Mouse (Mus musculus): ENCODE data around the gene Olfr437. TPM values are rescaled to one million over a fixed set of nuclear protein-coding genes. Genes with fewer than 3 reads are reported as not detected.
"Not testable (repeated sequence)": the region's sequence is repeated elsewhere in the genome, so short reads cannot be mapped to it uniquely, and the experiment has no call there.

The Olfr437 gene
- not detected for total RNA-seq (2021)

GRCm38 (mm10) chr6:43162982-43163381 lies at the start of gene Olfr437:
Olfr437 (plus strand) TSS chr6:43163282.
- DNase-seq: no peak
- intact Hi-C loops (cut with DNase I): no loop called here

DNA sequence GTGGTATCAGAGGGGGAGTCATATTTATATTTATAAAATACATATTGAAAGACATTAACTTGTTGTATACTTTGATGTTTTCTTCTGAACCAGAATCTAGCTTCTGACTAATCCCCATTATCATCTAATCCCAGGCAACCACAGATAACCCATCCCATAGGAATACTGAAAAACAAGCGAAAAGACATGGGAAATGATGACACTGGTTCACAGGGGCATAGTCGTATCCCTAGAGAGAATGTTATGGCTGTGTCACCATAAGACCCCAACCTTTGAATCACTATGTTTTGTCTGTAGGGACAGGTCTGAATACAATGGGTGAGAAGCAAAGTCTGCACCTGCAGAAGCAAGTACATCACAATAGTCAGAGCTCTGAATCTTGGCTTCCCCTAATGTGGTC lies 16.8 kb upstream of the Olfr437 start, which contains the start of gene Olfr237-ps1:
Olfr237-ps1 (plus strand) TSS at position 301 of the 400 bp plus-strand sequence.
- DNase-seq; intact Hi-C loops (cut with DNase I): not testable (repeated sequence)

DNA sequence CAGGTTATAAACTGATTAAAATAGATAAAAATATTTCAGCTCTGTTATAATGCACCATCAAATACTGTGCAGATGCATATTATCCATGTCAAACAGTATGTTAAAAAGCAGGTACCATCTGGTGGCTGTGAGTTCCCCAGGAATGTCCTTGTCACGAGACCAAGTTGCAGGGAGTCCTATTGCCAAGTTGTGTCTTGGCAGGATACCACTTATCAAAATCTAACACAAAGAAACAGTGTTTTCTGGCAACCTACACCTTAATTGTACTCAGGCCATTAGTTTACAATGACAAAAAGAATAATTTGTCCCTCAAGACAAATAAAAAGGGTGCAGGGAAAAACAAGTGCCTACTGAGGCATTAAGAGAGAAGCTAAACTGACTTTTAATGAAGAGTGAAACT lies 3.6 kb upstream of the Olfr437 start:
- intact Hi-C loops (cut with DNase I): no loop called here
- DNase-seq: no peak

DNA sequence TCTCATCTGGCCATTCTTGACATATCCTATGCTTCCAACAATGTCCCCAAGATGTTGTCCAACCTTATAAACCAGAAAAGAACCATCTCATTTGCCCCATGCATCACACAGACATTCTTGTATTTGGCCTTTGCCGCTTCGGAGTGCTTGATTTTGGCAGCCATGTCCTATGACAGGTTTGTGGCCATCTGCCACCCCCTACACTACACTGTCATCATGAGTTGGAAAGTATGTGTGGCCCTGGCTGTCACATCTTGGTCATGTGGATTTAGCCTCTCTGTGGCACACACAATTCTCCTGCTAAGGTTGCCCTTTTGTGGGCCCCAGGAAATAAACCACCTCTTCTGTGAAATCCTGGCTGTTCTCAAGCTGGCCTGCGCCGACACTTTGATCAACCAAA lies 4.2 kb downstream of the Olfr437 start:
- intact Hi-C loops (cut with DNase I): no loop called here
- DNase-seq: no peak

DNA sequence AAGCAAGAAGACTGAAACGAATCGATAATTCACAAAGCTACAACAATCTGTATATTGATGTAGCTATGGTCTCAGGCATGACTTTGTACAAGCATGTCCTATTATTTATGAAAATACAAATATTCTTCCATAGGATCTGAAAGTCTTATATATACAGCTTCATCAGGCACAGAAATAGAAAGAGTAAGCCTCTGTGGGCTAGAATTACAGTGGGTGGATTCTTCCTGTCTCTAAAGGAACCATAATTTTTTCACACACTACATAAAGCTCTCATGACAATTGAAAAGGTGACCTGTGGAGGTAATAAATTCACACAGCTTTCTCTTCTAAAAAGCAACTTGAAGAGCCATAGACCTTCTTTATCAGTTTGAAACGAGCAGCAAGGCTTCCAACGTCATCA lies 8.8 kb downstream of the Olfr437 start, which contains the start of gene Olfr13:
Olfr13 (plus strand) TSS at position 301 of the 400 bp plus-strand sequence.
- no peak for DNase-seq
- intact Hi-C loops (cut with DNase I): no loop called here

GRCm38 (mm10) chr6:43178129-43178528 lies 15.0 kb downstream of the Olfr437 start:
- DNase-seq: no peak
- intact Hi-C loops (cut with DNase I): no loop called here

GRCm38 (mm10) chr6:43178584-43179501 lies 15.8 kb downstream of the Olfr437 start:
- no peak for DNase-seq
- intact Hi-C loops (cut with DNase I): no loop called here

DNA sequence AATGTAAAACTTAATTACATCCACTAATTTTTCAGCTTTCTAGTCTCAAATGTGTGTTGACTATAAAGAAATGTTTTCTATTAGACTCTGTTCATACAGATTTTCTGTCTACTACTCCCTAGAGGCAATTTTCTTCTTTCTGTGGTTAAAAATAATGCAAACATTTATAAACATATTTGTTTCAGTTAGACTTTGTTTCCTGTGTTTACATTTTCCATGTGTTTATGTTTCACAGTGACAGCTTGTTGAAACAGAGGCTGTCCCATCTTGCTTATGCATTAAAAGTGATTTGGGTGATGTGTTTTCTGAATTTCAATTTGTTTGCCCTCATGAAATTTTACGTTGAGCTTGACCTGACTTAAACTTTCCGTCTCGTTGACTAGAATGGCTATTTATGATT lies 27.9 kb downstream of the Olfr437 start:
- intact Hi-C loops (cut with DNase I): no loop called here
- no peak for DNase-seq

GRCm38 (mm10) chr6:43196781-43197180 lies 33.7 kb downstream of the Olfr437 start, which contains the start of gene Olfr435:
Olfr435 (plus strand) TSS chr6:43197146.
- intact Hi-C loops (cut with DNase I): no loop called here
- peak in 1 of 2 experiments; percentile 11 for DNase-seq

GRCm38 (mm10) chr6:43198094-43198493 lies 35.0 kb downstream of the Olfr437 start:
- DNase-seq: no peak
- intact Hi-C loops (cut with DNase I): no loop called here

GRCm38 (mm10) chr6:43202786-43203185 lies 39.7 kb downstream of the Olfr437 start:
- intact Hi-C loops (cut with DNase I): no loop called here
- DNase-seq: no peak

GRCm38 (mm10) chr6:43205355-43205754 lies 42.3 kb downstream of the Olfr437 start:
- DNase-seq: no peak

DNA sequence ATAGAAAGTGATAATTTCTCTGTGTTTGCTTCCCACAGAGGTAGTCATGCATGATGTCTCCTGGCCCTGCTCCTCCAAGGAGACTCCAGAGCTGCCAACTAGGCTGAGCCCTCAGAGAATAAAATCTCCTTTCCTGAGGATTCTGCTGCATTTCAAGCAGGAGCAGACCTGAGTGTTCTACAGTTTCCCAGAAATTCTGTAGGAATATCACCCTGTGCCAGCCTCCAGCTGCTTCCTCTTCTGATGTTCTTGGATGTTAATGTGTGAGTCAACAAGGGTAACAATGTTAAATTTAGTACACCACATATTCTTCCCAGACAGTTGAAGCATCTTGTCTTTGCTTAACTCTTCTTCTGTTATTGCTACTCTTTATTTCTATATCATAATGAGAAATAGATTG lies 49.8 kb downstream of the Olfr437 start, which contains the start of gene Olfr434:
Olfr434 (plus strand) TSS at position 149 of the 400 bp plus-strand sequence.
- intact Hi-C loops (cut with DNase I); DNase-seq: not testable (repeated sequence)

More at GRCm38 (mm10) chr6:43205355-43205754, 42.3 kb downstream of the Olfr437 start:
- intact Hi-C loops (cut with DNase I): no loop called here

Other genes starting within 250 kb of the Olfr437 start
- not detected for gene Olfr446, start 241.9 kb upstream of the Olfr437 start, total RNA-seq (2021)
- gene Olfr444, start 214.2 kb upstream of the Olfr437 start, total RNA-seq (2021): not detected
- not detected for gene Olfr441, start 56.9 kb upstream of the Olfr437 start, total RNA-seq (2021)
- gene Olfr237-ps1, start 16.7 kb upstream of the Olfr437 start, total RNA-seq (2021): not detected
- not detected for gene Olfr13, start 8.9 kb downstream of the Olfr437 start, total RNA-seq (2021)
- not detected for gene Olfr435, start 33.9 kb downstream of the Olfr437 start, total RNA-seq (2021)
- gene Olfr434, start 49.7 kb downstream of the Olfr437 start, total RNA-seq (2021): not detected
- gene Olfr47, start 68.2 kb downstream of the Olfr437 start, total RNA-seq (2021): not detected
- gene Arhgef5, start 102.3 kb downstream of the Olfr437 start, total RNA-seq (2021): 10 to 100 TPM; 18.1 to 22.0 TPM
- gene Nobox, start 146.3 kb downstream of the Olfr437 start, total RNA-seq (2021): not detected